Mouse (Mus musculus): Measurements from ENCODE around the gene F830045P16Rik. TPM values are rescaled to one million over a fixed set of nuclear protein-coding genes. Genes with fewer than 3 reads are reported as not detected.

F830045P16Rik gene
- polyA plus RNA-seq, 1 experiment from 2014 or later = not detected

- ATAC-seq (ENCODE audit: insufficient number of reproducible peaks, insufficient read depth, low FRiP score, low read depth) = no peak
- 0 out of 2 replicates have a peak, but pooled peaks cover 8% of the 10 kb centered on the region for H3K4me1 ChIP-seq (ENCODE audit: control insufficient read depth, insufficient read depth, low read length)
- WGBS = 68% methylated on average over 6 of the region's 6 CpGs
- no peak overlapping the region for H3K4me3 ChIP-seq (ENCODE audit: low read depth, low read length)
- H3K36me3 ChIP-seq (ENCODE audit: control insufficient read depth, insufficient read depth, low read length) = no peaks in the 10 kb centered on the region
- H3K9ac ChIP-seq (replicated peaks; ENCODE audit: low read depth, low read length) = no peak overlapping the region
- no peak overlapping the region for H3K4me2 ChIP-seq (replicated peaks; ENCODE audit: low read depth, low read length)
- no peaks in the 10 kb centered on the region for H3K27me3 ChIP-seq (ENCODE audit: control insufficient read depth, insufficient read depth, low read length)
- no peak overlapping the region for H3K27ac ChIP-seq (ENCODE audit: low read length)
- H3K9me3 ChIP-seq (ENCODE audit: control insufficient read depth, low read depth, low read length) = no peaks in the 10 kb centered on the region
Measured at GRCm38 (mm10) chr2:129556081-129556480, 19.7 kb upstream of the F830045P16Rik start.

DNA sequence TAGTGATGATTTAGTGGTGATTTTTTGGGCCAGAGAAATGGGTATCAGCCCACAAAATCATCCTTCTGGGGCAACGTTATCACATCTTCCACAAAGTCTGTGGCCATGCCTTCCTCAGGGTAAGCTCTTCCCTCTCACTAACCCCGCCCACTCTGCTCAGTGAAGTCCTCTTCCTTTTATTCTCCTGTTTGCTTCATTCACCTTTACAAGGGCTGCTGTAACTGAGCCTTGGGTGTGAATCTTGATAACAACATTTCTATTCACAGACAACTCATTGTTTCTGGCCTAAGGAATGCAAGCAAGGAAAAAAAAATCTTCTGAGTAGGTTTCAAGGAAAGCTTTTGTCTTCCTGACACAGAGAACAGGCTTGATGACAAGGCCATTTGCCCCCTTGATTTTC, 14.4 kb upstream of the F830045P16Rik start:
- no peak overlapping the region for H3K4me3 ChIP-seq (ENCODE audit: low read depth, low read length)
- ATAC-seq (ENCODE audit: insufficient number of reproducible peaks, insufficient read depth, low FRiP score, low read depth) = no peak
- H3K27me3 ChIP-seq (ENCODE audit: control insufficient read depth, insufficient read depth, low read length) = no peaks in the 10 kb centered on the region
- no peak overlapping the region for H3K4me2 ChIP-seq (replicated peaks; ENCODE audit: low read depth, low read length)
- WGBS = 64% methylated on average over 2 of the region's 2 CpGs
- no peaks in the 10 kb centered on the region for H3K9me3 ChIP-seq (ENCODE audit: control insufficient read depth, low read depth, low read length)
- no peak overlapping the region for H3K9ac ChIP-seq (replicated peaks; ENCODE audit: low read depth, low read length)
- H3K4me1 ChIP-seq (ENCODE audit: control insufficient read depth, insufficient read depth, low read length) = no peaks in the 10 kb centered on the region
- H3K36me3 ChIP-seq (ENCODE audit: control insufficient read depth, insufficient read depth, low read length) = no peaks in the 10 kb centered on the region
- H3K27ac ChIP-seq (ENCODE audit: low read length) = no peak overlapping the region

DNA sequence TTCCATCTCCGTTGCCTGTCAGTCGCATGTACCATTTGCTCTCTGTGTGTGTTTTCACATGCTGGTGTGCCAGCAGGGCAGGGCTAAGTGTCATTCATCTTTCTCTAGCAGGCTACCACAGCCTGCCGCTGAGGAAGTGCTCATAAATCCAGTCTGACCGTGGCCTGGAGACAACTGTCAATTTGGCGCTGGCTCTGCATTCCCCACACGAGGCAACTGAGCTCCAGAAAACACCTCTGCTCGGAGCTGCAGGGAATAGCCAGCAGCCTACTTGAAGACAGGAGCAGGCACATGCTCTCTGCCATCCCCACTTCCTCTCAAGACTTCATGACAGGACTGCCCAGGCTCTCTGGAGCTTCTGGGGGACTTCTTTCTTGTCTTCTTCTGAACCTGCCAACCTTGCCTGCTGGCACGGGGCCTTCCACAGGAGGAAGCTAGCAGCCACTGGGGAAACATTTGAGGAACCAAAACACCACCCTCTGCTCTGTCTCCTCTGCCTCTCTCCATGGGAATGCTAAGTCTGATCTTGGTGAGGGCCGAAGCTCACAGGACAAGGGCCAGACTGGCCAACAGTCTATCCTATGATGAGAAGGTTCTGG, 13.2 kb upstream of the F830045P16Rik start:
- WGBS = 42% methylated on average over 9 of the region's 9 CpGs
- H3K27ac ChIP-seq (ENCODE audit: low read length) = no peak overlapping the region
- H3K27me3 ChIP-seq (ENCODE audit: control insufficient read depth, insufficient read depth, low read length) = no peaks in the 10 kb centered on the region
- H3K4me2 ChIP-seq (replicated peaks; ENCODE audit: low read depth, low read length) = no peak overlapping the region
- no peaks in the 10 kb centered on the region for H3K4me1 ChIP-seq (ENCODE audit: control insufficient read depth, insufficient read depth, low read length)
- H3K36me3 ChIP-seq (ENCODE audit: control insufficient read depth, insufficient read depth, low read length) = no peaks in the 10 kb centered on the region
- H3K9ac ChIP-seq (replicated peaks; ENCODE audit: low read depth, low read length) = no peak overlapping the region
- H3K4me3 ChIP-seq (ENCODE audit: low read depth, low read length) = no peak overlapping the region
- H3K9me3 ChIP-seq (ENCODE audit: control insufficient read depth, low read depth, low read length) = no peaks in the 10 kb centered on the region
- ATAC-seq (ENCODE audit: insufficient number of reproducible peaks, insufficient read depth, low FRiP score, low read depth) = no peak

DNA sequence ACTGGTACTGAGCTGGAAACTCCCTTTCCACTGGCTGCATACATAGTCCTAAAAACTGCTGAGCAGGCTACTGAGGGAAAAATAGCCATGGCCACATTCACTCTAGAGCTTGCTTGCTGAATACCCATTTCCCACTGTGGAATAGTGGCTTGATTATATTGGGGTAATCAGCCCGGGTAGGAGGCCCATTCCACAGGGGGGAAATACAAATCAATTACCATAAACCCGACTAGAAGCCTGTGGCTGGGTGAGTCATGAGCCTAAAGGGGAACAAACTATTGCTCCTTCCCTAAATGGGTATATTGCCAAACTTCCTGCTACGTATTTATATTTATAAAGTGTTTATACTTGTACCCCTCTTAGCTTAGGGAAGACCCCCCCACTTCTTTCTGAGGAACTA, 10.4 kb upstream of the F830045P16Rik start:
- no peak overlapping the region for H3K4me3 ChIP-seq (ENCODE audit: low read depth, low read length)
- WGBS = 45% methylated on average over 3 of the region's 3 CpGs
- H3K27ac ChIP-seq (ENCODE audit: low read length) = no peak overlapping the region
- no peaks in the 10 kb centered on the region for H3K36me3 ChIP-seq (ENCODE audit: control insufficient read depth, insufficient read depth, low read length)
- no peak for ATAC-seq (ENCODE audit: insufficient number of reproducible peaks, insufficient read depth, low FRiP score, low read depth)
- H3K9ac ChIP-seq (replicated peaks; ENCODE audit: low read depth, low read length) = no peak overlapping the region
- no peaks in the 10 kb centered on the region for H3K9me3 ChIP-seq (ENCODE audit: control insufficient read depth, low read depth, low read length)
- H3K4me1 ChIP-seq (ENCODE audit: control insufficient read depth, insufficient read depth, low read length) = no peaks in the 10 kb centered on the region
- H3K27me3 ChIP-seq (ENCODE audit: control insufficient read depth, insufficient read depth, low read length) = no peaks in the 10 kb centered on the region
- H3K4me2 ChIP-seq (replicated peaks; ENCODE audit: low read depth, low read length) = no peak overlapping the region

- Histone ChIP-seq H3K9me3 (ENCODE audit: control insufficient read depth, low read depth, low read length) (no peaks in the 10 kb centered on the region), H3K27ac (ENCODE audit: low read length) (no peak overlapping the region), H3K4me2 (replicated peaks; ENCODE audit: low read depth, low read length) (no peak overlapping the region), H3K4me1 (ENCODE audit: control insufficient read depth, insufficient read depth, low read length) (no peaks in the 10 kb centered on the region), H3K4me3 (ENCODE audit: low read depth, low read length) (no peak overlapping the region), H3K27me3 (ENCODE audit: control insufficient read depth, insufficient read depth, low read length) (no peaks in the 10 kb centered on the region), H3K36me3 (ENCODE audit: control insufficient read depth, insufficient read depth, low read length) (no peaks in the 10 kb centered on the region), H3K9ac (replicated peaks; ENCODE audit: low read depth, low read length) (no peak overlapping the region)
- ATAC-seq (ENCODE audit: insufficient number of reproducible peaks, insufficient read depth, low FRiP score, low read depth) = no peak
- 61% methylated on average over 7 of the region's 7 CpGs for WGBS
Measured at GRCm38 (mm10) chr2:129545596-129545995, 9.2 kb upstream of the F830045P16Rik start.

- no peak for ATAC-seq (ENCODE audit: insufficient number of reproducible peaks, insufficient read depth, low FRiP score, low read depth)
- no peak overlapping the region for H3K27ac ChIP-seq (ENCODE audit: low read length)
- 69% methylated on average over 3 of the region's 3 CpGs for WGBS
- H3K9me3 ChIP-seq (ENCODE audit: control insufficient read depth, low read depth, low read length) = no peaks in the 10 kb centered on the region
- no peaks in the 10 kb centered on the region for H3K27me3 ChIP-seq (ENCODE audit: control insufficient read depth, insufficient read depth, low read length)
- no peaks in the 10 kb centered on the region for H3K4me1 ChIP-seq (ENCODE audit: control insufficient read depth, insufficient read depth, low read length)
- H3K4me2 ChIP-seq (replicated peaks; ENCODE audit: low read depth, low read length) = no peak overlapping the region
- H3K9ac ChIP-seq (replicated peaks; ENCODE audit: low read depth, low read length) = no peak overlapping the region
- H3K4me3 ChIP-seq (ENCODE audit: low read depth, low read length) = no peak overlapping the region
- H3K36me3 ChIP-seq (ENCODE audit: control insufficient read depth, insufficient read depth, low read length) = no peaks in the 10 kb centered on the region
Measured at GRCm38 (mm10) chr2:129544919-129545318, 8.5 kb upstream of the F830045P16Rik start.

DNA sequence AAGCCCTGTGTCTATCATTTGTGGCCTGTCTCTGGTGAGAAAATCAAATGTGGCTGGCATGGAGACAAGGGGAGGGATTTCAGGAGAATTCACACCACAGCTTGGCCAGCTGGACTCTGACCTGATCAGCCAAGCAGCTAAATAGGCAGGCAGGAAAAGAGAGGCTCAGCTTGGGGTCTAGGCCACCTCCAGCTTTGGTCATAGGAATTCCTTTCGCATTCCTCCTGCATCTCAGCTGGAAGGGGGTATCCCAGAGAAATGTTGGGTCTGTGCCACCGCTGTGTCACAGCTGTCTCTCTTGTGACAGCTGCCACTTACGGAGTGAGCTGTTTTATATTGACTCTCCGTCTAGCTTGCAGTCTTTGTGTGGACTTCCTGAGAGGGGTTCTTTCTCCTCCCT, 8.0 kb upstream of the F830045P16Rik start:
- Histone ChIP-seq H3K4me3 (ENCODE audit: low read depth, low read length) (no peak overlapping the region), H3K36me3 (ENCODE audit: control insufficient read depth, insufficient read depth, low read length) (no peaks in the 10 kb centered on the region), H3K4me2 (replicated peaks; ENCODE audit: low read depth, low read length) (no peak overlapping the region), H3K9me3 (ENCODE audit: control insufficient read depth, low read depth, low read length) (no peaks in the 10 kb centered on the region), H3K9ac (replicated peaks; ENCODE audit: low read depth, low read length) (no peak overlapping the region), H3K27me3 (ENCODE audit: control insufficient read depth, insufficient read depth, low read length) (no peaks in the 10 kb centered on the region), H3K4me1 (ENCODE audit: control insufficient read depth, insufficient read depth, low read length) (no peaks in the 10 kb centered on the region), H3K27ac (ENCODE audit: low read length) (no peak overlapping the region)
- no peak for ATAC-seq (ENCODE audit: insufficient number of reproducible peaks, insufficient read depth, low FRiP score, low read depth)
- 51% methylated on average over 4 of the region's 4 CpGs for WGBS

DNA sequence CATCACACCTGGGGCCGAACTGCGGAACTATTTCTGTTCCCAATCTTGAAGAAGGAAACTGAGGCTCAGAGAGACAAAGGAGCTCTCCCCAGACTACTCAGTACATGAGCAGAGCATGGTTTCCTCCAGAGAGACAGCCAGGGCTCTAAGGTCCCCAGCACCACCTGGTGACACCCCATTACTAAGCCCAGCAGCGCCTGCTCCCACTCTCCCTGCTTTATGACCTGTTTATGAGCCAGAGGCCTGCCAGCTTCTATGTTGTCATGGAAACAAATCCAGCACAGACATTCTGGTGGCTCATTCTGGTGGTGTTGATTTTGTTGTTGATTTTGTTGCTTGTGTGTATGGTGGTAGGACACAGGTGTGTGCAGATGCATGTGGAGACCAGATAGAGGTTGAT, 3.6 kb upstream of the F830045P16Rik start:
- no peak for ATAC-seq (ENCODE audit: insufficient number of reproducible peaks, insufficient read depth, low FRiP score, low read depth)

GRCm38 (mm10) chr2:129539175-129539574, 2.8 kb upstream of the F830045P16Rik start:
- 18% methylated on average over 4 of the region's 4 CpGs for WGBS
- no peaks in the 10 kb centered on the region for H3K27me3 ChIP-seq (ENCODE audit: control insufficient read depth, insufficient read depth, low read length)
- ATAC-seq (ENCODE audit: insufficient number of reproducible peaks, insufficient read depth, low FRiP score, low read depth) = no peak
- no peak overlapping the region for H3K4me2 ChIP-seq (replicated peaks; ENCODE audit: low read depth, low read length)
- H3K4me3 ChIP-seq (ENCODE audit: low read depth, low read length) = no peak overlapping the region
- H3K9me3 ChIP-seq (ENCODE audit: control insufficient read depth, low read depth, low read length) = no peaks in the 10 kb centered on the region
- H3K4me1 ChIP-seq (ENCODE audit: control insufficient read depth, insufficient read depth, low read length) = no peaks in the 10 kb centered on the region
- H3K27ac ChIP-seq (ENCODE audit: low read length) = no peak overlapping the region
- H3K36me3 ChIP-seq (ENCODE audit: control insufficient read depth, insufficient read depth, low read length) = no peaks in the 10 kb centered on the region
- H3K9ac ChIP-seq (replicated peaks; ENCODE audit: low read depth, low read length) = no peak overlapping the region

More for the DNA sequence above, 3.6 kb upstream of the F830045P16Rik start:
- H3K4me1 ChIP-seq (ENCODE audit: control insufficient read depth, insufficient read depth, low read length) = no peaks in the 10 kb centered on the region
- H3K9ac ChIP-seq (replicated peaks; ENCODE audit: low read depth, low read length) = no peak overlapping the region
- no peaks in the 10 kb centered on the region for H3K9me3 ChIP-seq (ENCODE audit: control insufficient read depth, low read depth, low read length)
- H3K4me2 ChIP-seq (replicated peaks; ENCODE audit: low read depth, low read length) = no peak overlapping the region
- H3K4me3 ChIP-seq (ENCODE audit: low read depth, low read length) = no peak overlapping the region
- no peaks in the 10 kb centered on the region for H3K36me3 ChIP-seq (ENCODE audit: control insufficient read depth, insufficient read depth, low read length)
- no peak overlapping the region for H3K27ac ChIP-seq (ENCODE audit: low read length)
- 74% methylated on average over 3 of the region's 3 CpGs for WGBS
- no peaks in the 10 kb centered on the region for H3K27me3 ChIP-seq (ENCODE audit: control insufficient read depth, insufficient read depth, low read length)

Measured in stomach, embryonic 14.5 days (tissue).